ENCODE assay signal across 8 mouse cellular contexts in genomic region chr12:3310321-3310692, GRCm38 (mm10). TPM values are rescaled to one million over a fixed set of nuclear protein-coding genes. Genes with fewer than 3 reads are reported as not detected.
DNase-seq lines count a peak whose midpoint lies in the region; ATAC-seq and TF ChIP-seq lines count a peak whose summit lies in the region.

No protein-coding gene starts in this region.

- H3K9me3 ChIP-seq in intestine, postnatal 0 days (ENCODE audit: control insufficient read depth): no peaks in the 10 kb centered on the region

- ATAC-seq in intestine, postnatal 0 days: no peak

- no peak for TF ChIP-seq POLR2A in spleen, adult 2 months (IDR thresholded peaks at IDR 0.05; ENCODE audit: low read depth, low read length)
- TF ChIP-seq POLR2A in olfactory bulb, adult 2 months (IDR thresholded peaks at IDR 0.05; ENCODE audit: insufficient read depth, low read depth, low read length): no peak

- peak overlapping the region; percentile 69 for H3K4me3 ChIP-seq in spleen, adult 2 months (ENCODE audit: extremely low read depth, insufficient read depth, insufficient read length)
- H3K4me3 ChIP-seq in intestine, postnatal 0 days (ENCODE audit: low read depth, low read length): peak overlapping the region; percentile 91
- peak overlapping the region; percentile 61 for H3K4me3 ChIP-seq in olfactory bulb, adult 2 months (ENCODE audit: insufficient read depth, low read depth, low read length)

- no peaks in the 10 kb centered on the region for H3K36me3 ChIP-seq in spleen, adult 2 months (ENCODE audit: control insufficient read depth, insufficient read depth, low read length)
- H3K36me3 ChIP-seq in intestine, postnatal 0 days (ENCODE audit: control insufficient read depth, insufficient read depth): no peaks in the 10 kb centered on the region

- H3K4me2 ChIP-seq in intestine, postnatal 0 days (replicated peaks; ENCODE audit: low read depth): peak overlapping the region; percentile 67

- no peaks in the 10 kb centered on the region for H3K27me3 ChIP-seq in spleen, adult 2 months (ENCODE audit: control insufficient read depth, insufficient read depth, low read length)
- no peaks in the 10 kb centered on the region for H3K27me3 ChIP-seq in intestine, postnatal 0 days (replicated peaks; ENCODE audit: control insufficient read depth, insufficient read depth, low read length)

- WGBS in spleen, adult 2 months: 6% methylated on average over 15 of the region's 15 CpGs
- WGBS in intestine, postnatal 0 days: 1% methylated on average over 15 of the region's 15 CpGs
- WGBS in olfactory bulb, adult 2 months: under 1% methylated on average over 15 of the region's 15 CpGs

- H3K4me1 ChIP-seq in spleen, adult 2 months (ENCODE audit: control insufficient read depth, insufficient read depth, insufficient read length): peaks cover 7% of the 10 kb centered on the region
- 0 out of 2 replicates have a peak, but pooled peaks cover 3% of the 10 kb centered on the region for H3K4me1 ChIP-seq in intestine, postnatal 0 days (replicated peaks; ENCODE audit: control insufficient read depth, insufficient read depth, low read length)
- no peaks in the 10 kb centered on the region; the same call in 1 of the 2 replicates for H3K4me1 ChIP-seq in olfactory bulb, adult 2 months (ENCODE audit: control insufficient read depth, insufficient read depth, low read length)

- H3K27ac ChIP-seq in spleen, adult 2 months (ENCODE audit: insufficient read depth, low read length): peak overlapping the region; percentile 79
- H3K27ac ChIP-seq in intestine, postnatal 0 days (ENCODE audit: low read depth, low read length): peak overlapping the region; percentile 63
- H3K27ac ChIP-seq in olfactory bulb, adult 2 months (ENCODE audit: insufficient read depth, low read depth, low read length): peak overlapping the region; percentile 52

- peak; percentile 36 for DNase-seq in adrenal gland, postnatal 25 days
- DNase-seq in adrenal gland, adult (ENCODE audit: inconsistent age in 2 of 2, low spot score in 1 of 2): no peak
- no peak for DNase-seq in spleen, adult 2 months (ENCODE audit: low read depth in 1 of 2, low spot score in 2 of 2)
- no peak for DNase-seq in spleen, postnatal 10 days (ENCODE audit: low spot score in 2 of 2)
- no peak for DNase-seq in ovary, adult 18-20 months (ENCODE audit: low spot score)
- DNase-seq in urinary bladder, adult 2 months (ENCODE audit: low spot score): no peak

- no peak for TF ChIP-seq CTCF in spleen, adult 2 months (IDR thresholded peaks at IDR 0.05; ENCODE audit: extremely low read depth, insufficient read depth, insufficient read length, insufficient replicate concordance)
- TF ChIP-seq CTCF in intestine, postnatal 0 days (IDR thresholded peaks at IDR 0.05; ENCODE audit: low read depth): no peak
- TF ChIP-seq CTCF in olfactory bulb, adult 2 months (IDR thresholded peaks at IDR 0.05; ENCODE audit: insufficient read depth, low read depth, low read length): no peak

- peak overlapping the region; percentile 38 for H3K9ac ChIP-seq in intestine, postnatal 0 days (ENCODE audit: low read depth, low read length)

RNA-seq across cellular contexts. Expression of gene Rab10, which starts 0.5 kb away (rescaled TPM):
- 200 and 227 TPM in 2 replicates for total RNA-seq in adrenal gland, postnatal 25 days (2021)
- polyA plus RNA-seq in spleen, adult 2 months (2012; rRNA removed): 18.2 and 22.3 TPM in 2 replicates
- 47.0 and 50.1 TPM in 2 replicates for polyA plus RNA-seq in intestine, postnatal 0 days (2015; fragmentation: Nextera tagmentation; extraction: Ambion mirVana)
- not detected in 2 replicates for polyA plus RNA-seq in olfactory bulb, adult 2 months (2012; ENCODE audit: insufficient read depth, insufficient read length, low replicate concordance, missing spikeins)
- 122 and 124 TPM in 2 replicates for polyA plus RNA-seq in urinary bladder, adult 2 months (2012; rRNA removed)

RNA-seq across cellular contexts. Expression of gene Kif3c, which starts 54.6 kb away (rescaled TPM):
- 27.4 and 31.2 TPM in 2 replicates for total RNA-seq in adrenal gland, postnatal 25 days (2021)
- polyA plus RNA-seq in spleen, adult 2 months (2012; rRNA removed): 3.4 and 3.5 TPM in 2 replicates
- polyA plus RNA-seq in intestine, postnatal 0 days (2015; fragmentation: Nextera tagmentation; extraction: Ambion mirVana): 2.3 and 2.4 TPM in 2 replicates
- 67.4 TPM in 1 of 2 replicates, not detected in the other for polyA plus RNA-seq in olfactory bulb, adult 2 months (2012; ENCODE audit: insufficient read depth, insufficient read length, low replicate concordance, missing spikeins)
- polyA plus RNA-seq in urinary bladder, adult 2 months (2012; rRNA removed): 9.1 and 9.9 TPM in 2 replicates
